Mouse (Mus musculus) spleen, adult 10 weeks (tissue): ENCODE results near the gene Clec4b2. TPM values are rescaled to one million over a fixed set of nuclear protein-coding genes. Genes with fewer than 3 reads are reported as not detected.

Experiments used
- polyA plus RNA-seq: library from polyadenylated mRNA; stranded (reverse); fragments of 350-450 nt; fragmentation: Illumina TruSeq; extraction: RNeasy Lipid Tissue Mini Kit (QIAGEN cat#74804); gene quantifications from one replicate; pipeline ENCODE4 v1.2.3, GENCODE M21; 2015; ENCODE audit warnings: low replicate concordance; ENCODE audit not compliant: insufficient read depth

Clec4b2 gene
- 3.2 TPM for polyA plus RNA-seq

GRCm38 (mm10) chr6:123172593-123172992 is at the start of gene Clec4b2:
Gene Clec4b2, plus strand, starts transcription at chr6:123172893.

GRCm38 (mm10) chr6:123229644-123230043 is 57.0 kb downstream of the Clec4b2 start, which contains the start of gene Clec4n:
Gene Clec4n, plus strand, starts transcription at chr6:123229843.

Other genes starting within 250 kb of the Clec4b2 start
- 62.3 TPM for gene Clec4a3, start 220.4 kb upstream of the Clec4b2 start, polyA plus RNA-seq
- gene Clec4a4, start 182.5 kb upstream of the Clec4b2 start, polyA plus RNA-seq: 24.9 TPM
- gene Clec4b1, start 122.9 kb upstream of the Clec4b2 start, polyA plus RNA-seq: 11.5 TPM
- 42.8 TPM for gene Clec4a2, start 66.5 kb upstream of the Clec4b2 start, polyA plus RNA-seq
- gene Clec4n, start 57.0 kb downstream of the Clec4b2 start, polyA plus RNA-seq: 145 TPM
- 14.2 TPM for gene Clec4d, start 89.2 kb downstream of the Clec4b2 start, polyA plus RNA-seq
- gene Clec4e, start 117.0 kb downstream of the Clec4b2 start, polyA plus RNA-seq: 4.0 TPM
- not detected for gene Vmn2r19, start 135.4 kb downstream of the Clec4b2 start, polyA plus RNA-seq
- not detected for gene Vmn2r20, start 245.2 kb downstream of the Clec4b2 start, polyA plus RNA-seq